Mouse (Mus musculus): Measurements from ENCODE around the gene Sohlh1.

GRCm38 (mm10) chr2:25862038-25862437 lies 15.0 kb upstream of the Sohlh1 start:
- TF ChIP-seq ZC3H11A (IDR thresholded peaks at IDR 0.05; ENCODE audit: borderline replicate concordance, low read depth, low read length), result no peak
- no peak for TF ChIP-seq CHD2 (IDR thresholded peaks at IDR 0.05; ENCODE audit: low read depth, low read length)

Data from ES-E14 (cell line).